Mouse (Mus musculus) right cerebral cortex, postnatal 36 days (tissue): ENCODE measurements at regions not wholly inside any gene's neighbourhood (a gene's known extent, or its start where the extent isn't known, plus 50 kb on each side); places are given as distances from the start of the nearest gene placed in this dataset.
"Not testable (repeated sequence)": the region's sequence is repeated elsewhere in the genome, so short reads cannot be mapped to it uniquely, and the experiment has no call there.

Source experiments
- DNase-seq, 2 experiments: peaks; one replicate each; pipeline ENCODE4 v3.0.0; 2022; ENCODE audit warnings: low spot score in 2 of 2, mixed read lengths in 1 of 2

DNA sequence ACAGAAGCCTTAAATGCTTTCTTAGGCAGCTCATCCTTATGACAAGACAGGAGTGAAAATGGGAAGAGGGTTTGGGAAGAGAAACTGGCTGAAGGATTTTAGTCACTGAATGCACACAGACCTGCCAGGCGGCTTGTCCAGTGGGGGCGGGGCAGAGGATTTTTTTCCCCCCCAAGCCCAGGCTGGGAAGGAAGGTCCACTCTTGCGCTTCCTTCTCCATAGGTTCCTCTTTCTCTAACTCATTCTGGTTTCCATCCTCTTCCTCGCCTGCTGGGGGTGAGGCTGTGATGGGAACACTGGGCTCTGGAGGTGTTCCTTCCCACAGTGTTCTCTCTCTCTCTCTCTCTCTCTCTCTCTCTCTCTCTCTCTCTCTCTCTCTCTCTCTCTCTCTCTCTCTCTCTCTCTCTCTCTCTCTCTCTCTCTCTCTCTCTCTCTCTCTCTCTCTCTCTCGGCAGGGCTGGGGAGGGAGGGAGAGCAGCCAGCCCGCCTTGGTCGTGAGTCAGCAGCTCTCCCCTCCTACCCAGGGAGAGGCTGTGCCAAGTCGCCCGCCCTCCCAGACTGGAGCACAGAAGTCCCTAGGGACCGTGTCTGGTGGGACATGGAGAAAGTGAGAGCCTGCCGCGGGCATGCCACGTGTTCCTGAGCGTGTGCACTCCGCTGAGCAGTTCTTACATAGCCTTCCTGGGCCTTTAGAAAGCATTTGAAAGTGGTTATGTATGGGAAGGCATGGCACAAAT lies 150.0 kb downstream of the Kcnrg start:
- peak; percentile 74 to 76 for DNase-seq

DNA sequence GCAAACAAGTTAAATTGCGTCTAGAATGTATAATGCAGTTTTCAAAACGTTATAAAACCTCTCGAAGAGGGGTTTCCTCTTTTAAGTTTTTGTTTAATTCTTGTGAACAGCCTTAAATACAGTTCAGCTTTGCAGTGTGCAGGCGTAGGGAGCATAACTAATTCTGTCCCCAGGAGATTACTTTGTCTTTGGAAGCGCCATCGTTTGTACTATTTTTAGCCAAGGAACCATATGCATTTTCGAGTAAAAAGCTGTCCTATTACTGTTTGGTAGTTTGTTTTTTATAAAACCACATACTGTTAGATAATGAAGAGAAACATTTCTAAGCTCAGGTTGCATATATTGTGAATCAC lies 150.5 kb downstream of the Kcnrg start:
- no peak for DNase-seq

DNA sequence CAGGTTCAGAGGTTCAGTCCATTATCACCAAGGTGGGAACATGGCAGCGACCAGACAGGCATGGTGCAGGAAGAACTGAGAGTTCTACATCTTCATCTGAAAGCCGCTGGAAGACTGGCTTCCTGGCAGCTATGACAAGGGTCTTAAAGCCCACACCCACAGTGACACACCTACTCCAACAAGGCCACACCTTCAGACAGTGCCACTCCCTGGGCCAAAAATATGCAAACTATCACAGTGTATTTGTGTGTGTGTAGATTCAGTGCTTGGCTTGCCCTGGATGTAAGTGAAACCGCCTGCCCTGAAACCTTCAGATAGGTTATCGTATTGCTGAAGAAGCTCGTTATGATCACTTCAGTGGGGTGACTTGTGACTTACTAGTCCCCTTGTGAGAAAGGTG lies 151.3 kb downstream of the Kcnrg start:
- DNase-seq, result no peak

DNA sequence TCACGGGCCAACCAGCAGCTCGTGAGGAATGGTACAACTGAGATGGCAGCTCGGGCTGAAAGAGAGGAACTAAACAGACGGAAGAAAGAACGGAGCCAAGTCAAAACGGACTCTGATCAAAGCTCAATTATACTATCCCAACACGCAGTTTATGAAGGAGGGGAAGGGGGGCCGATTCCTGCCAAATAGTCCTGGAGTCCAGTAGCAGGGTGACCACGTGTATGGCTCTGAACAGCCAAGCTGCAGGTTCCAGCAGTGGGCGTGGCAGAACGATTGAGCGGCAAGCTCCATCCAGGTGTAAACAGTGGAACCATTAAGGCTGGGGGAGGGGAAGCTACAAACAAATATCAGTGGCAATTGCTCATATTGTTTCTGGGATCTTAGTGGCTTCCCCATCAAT lies 152.9 kb downstream of the Kcnrg start:
- DNase-seq, result not testable (repeated sequence)

DNA sequence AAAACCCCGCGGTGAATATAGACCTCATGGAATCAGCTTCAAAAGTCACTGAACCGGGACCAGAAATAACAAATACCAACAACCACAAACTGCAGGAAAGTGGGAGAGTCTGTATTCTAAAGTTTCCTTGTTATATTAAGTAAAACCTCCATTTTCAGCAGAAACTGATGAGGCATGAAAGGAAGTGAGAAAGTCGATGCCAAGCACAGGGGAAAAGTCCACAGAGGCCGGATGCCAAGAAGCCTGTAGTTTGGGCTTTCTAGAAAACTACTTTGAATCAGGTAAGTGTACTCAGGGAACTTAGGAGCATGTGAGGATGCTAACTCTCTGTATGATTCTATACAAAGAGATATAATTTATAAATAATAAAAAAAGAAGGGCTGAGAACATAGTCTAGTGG lies 154.8 kb downstream of the Kcnrg start:
- DNase-seq, result no peak

DNA sequence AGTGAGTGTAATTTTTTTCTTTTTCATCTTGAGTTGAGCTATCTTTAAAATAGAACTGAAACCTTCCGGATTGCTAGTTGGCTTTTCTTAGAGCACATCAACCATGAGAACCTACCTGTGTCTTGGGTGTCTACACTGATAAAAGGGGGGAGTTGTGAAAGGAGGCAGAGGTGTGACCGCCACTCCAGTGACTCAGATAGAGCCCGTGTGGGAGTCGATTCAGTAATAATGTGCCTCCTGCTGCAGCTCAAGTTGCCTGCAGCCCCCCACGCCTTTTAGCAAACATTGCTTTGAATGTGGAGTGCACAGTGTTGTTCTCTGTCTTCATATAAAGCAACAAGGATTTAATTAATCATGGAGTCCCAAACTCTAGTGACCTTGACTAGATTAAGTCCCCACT lies 162.6 kb downstream of the Kcnrg start:
- peak in 1 of 2 experiments; percentile 18 for DNase-seq

DNA sequence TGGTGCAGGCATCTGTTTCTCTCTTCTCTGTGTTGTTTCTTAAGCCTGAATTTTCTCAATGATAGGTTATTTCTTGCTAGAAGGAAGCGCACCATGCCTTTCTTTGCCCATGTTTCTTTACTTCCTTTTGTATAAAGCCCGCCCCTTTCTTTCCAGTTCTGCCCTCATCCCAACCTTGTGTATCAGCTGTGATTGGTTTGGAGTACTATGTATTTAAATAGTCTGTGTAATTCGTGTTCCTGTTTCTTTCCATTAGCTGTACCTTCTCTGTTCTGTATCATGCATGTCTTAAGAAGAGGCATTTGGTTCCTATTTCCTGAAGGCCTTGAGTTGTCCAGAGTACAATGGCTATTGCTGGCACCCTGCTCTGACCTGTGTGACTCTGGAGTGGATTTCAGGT lies 166.9 kb downstream of the Kcnrg start:
- no peak for DNase-seq

DNA sequence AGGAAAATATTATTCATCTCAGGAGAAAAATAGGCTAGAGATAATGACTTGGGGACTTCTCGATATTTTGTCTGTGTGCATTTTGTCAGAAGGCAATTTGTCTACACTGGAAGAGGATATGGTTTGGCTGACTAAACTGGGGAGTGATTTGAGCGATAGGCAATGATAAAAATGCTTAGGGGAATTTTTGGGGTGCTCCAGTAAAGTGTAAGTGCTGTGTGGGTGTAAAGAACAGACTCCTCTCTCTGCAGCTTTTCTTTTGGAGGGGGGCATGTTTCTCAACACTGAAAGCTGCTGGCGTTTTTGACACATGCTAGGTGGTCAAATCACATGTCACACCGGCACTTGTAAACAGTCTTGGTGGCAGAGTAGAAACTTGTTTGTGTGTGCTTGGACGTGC lies 171.4 kb downstream of the Kcnrg start:
- no peak for DNase-seq

DNA sequence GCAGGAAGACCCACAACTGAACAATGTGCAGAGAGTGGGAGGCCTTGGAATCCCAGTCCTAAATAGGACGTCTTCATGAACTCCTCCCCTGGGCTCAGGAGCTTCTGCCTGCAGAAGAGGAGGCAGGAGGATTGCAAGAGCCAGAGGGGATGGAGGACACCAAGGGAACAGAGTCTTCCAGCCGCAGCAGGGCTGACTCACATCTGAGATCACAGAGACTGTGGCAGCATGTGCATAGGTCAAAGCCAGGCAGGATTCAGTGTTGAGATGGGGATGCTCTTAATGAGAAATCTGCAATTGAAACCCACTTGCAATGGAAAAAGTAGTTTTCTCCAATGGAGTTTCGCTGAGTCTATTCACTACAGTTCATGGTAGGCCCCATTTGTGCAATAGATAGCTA lies 175.9 kb downstream of the Kcnrg start:
- DNase-seq, result no peak

DNA sequence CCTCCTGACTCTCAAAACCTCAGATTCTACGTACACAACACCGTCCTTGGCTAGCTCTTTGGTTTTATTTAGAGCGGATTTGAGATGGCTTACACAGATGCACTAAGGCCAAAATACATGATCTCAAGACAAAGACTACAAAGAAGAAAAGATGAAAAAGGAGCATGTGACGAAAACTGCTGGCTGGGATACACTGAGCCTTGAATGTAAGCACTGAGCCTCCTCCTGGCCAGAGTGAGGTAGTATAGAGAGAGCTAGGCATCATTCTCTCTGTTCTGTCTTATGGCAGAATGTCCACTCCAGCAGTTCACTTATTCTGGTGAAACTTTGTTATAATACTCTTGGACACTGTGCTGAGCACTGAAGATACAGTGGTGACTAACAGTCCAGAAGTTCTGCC lies 177.4 kb downstream of the Kcnrg start:
- no peak for DNase-seq

DNA sequence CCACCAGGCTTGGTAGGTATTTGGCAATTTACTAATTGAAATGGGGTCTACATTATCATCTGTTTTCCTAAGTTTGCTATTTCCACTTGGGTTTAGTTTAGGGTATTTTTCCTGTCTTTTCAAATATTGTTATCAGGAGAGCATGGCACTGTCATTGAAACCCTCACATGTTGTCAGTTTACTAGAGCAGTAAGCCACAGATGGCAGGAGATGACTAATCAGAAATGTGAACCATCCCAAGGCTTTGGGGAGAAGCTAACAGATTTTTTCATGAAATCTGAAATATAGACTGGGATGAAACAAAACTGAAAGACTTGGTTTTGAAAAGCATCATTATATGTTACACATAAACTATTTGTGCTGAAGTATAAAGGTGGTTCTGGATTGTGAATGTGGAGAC lies 178.8 kb downstream of the Kcnrg start:
- DNase-seq, result no peak

DNA sequence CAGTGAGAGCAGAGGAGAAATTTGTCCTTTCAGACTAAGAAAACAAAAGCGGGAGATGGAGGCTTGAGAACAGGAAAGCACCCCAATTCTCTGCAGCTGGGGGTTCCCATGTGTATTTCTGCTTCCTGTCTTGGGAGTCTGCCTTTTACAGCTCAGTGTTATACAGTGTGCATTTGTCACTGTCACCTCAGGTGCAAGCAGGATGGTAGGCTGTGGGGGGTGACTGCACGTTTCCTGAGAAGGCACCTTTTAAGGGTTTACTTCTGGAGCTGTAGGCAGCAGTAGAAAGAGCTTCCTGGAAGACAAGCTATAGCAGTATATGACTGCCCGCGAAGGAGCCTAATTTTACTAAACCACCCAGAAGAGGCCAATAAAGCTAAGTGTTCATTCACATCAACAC lies 180.5 kb downstream of the Kcnrg start:
- DNase-seq, result no peak

DNA sequence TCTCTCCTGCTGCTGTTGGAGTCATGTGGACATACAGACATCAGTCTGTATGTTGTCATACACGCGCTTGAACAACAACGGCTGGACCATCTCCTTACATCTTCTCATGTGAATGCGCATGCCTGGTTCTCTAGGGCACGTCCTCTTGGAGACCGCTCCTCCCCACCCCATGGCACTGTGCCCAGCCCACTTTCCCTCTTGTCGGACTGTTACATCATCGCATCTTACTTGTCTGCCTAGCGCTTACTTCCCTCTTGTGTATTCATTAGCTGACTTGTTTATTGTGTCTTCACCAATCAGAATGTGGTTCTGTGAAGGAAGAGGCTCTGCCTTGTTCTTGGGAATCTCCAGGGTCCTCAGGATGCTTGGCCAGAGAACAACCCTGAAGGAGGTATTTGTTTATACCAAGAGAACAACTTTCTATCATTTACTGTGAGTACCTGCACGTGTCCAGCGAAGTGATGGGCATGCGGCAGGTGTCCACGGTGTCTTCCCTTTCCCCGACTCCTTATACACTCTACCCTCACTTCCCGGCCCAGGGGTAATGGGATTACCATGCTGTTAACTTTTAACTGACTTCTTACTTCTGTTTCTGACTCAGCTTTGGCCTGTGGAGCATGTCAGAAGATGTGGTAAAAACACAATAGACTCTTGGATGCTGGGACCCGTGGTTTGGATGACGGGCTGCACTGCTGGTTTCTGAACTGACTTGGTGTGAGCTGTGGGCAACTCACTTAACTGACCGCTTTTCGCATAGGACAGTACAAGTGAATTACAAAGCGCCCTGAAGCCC lies 181.9 kb downstream of the Kcnrg start:
- peak in 1 of 2 experiments; percentile 12 for DNase-seq

DNA sequence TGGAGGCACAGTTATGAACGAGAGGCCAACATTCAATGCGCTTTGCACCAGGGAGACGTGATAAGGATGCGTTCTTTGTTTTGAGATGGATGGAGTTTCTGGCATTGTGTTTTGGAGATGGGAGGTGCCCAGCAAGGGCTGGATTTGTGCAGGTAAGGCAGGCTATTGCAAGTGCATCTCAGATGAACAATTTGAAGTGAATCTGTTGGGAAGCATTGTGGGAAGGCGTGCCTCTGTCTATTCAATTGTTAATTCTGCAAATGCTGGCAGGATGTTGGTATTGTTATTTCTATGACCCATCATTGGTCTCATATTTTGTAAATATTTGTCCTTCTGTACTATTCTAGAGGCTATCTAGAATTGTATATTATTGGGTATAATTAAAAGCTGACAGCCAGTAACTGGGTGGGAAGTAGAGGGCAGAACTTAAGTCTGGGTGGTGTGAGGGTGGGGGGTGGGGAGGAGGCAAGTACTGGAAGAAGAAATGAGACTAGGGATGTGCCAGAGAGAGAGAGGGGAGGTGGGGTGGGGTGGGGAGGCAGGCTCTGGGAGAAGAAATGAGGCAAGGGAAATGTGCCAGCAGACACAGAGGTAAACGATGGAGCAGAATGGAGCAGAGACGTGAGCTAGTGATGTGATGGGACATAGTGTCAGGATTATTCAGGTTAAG lies 188.9 kb downstream of the Kcnrg start:
- no peak for DNase-seq

DNA sequence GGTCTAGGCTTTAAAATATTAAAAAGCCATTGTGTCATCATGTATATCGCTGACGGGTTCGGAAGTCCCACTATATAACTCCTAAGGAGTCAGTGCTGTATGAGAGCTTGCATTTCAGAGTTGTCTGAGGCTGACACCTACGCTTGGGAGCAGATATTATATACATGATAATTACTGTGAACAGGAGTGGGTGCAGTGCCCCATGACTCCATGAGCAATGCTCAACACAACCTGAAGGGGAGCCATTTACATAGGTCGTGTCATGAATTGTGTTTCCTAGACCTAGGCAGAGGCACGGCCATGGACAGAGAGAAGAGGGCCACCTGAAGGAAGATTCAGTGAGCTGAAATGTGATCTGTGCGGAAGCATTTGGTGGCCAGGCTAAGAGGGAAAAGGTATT lies 189.4 kb downstream of the Kcnrg start:
- DNase-seq, result no peak

DNA sequence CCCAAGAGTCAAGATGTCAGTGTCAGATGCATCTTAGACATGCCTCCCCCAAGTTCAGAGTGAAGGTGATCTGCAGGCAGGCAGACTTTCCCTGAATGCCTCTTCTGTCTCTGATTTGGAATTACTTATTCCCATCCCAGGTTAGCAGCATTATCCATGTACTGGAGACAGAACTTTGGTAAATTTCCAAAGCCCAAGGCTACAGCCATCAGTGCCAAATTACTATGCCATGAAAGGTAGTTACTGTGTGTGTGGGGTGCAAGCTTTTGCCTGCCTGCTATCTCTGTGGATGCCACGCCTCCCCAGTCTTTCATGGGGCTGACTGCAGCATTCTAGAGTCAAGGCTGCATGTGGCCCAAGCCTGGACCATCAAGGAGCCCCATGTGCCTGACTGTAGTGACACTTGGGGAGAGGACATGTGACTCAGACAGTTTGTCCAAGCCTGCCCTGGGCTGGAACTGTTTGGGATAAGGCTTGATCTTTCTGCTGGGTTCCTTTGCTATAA lies 196.2 kb downstream of the Kcnrg start:
- no peak for DNase-seq

DNA sequence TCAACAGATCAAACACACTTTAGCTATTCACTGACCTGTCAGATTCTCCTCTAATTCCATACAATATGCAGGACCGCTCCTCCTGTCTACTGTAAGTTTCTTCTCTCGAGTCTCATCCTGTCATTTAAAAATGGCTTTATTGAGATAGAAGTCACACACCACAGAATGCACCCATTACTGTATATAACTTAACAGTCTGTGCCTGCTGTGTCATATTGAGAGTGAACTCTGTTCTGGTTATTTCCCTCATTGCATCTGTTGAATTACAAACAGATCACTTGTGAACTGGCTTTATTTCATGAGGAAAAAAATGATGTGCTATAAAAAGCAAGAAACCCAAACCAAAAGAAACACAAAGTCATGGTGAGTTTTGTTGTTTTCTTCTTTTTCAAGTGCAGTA lies 198.2 kb downstream of the Kcnrg start:
- no peak for DNase-seq

DNA sequence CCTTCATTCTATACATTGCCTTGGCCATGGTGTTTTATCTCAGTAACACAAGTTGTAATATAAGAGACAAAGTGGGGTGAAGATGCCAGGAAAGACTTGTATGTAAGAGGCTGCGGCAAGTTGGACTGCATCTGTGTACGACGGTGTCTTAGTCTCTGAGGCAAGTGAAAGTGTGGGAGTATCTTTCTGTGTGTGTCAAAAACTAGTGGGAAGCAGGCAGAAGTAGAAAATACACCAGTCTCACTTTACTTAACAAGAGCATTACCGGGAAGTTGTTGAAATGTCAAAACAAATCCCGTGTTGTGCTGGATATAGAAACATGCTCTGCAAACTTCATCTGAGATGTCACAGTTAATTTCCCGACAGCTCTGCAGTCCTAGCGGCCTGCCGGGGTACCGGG lies 200.9 kb downstream of the Kcnrg start:
- peak in 1 of 2 experiments; percentile 16 for DNase-seq

DNA sequence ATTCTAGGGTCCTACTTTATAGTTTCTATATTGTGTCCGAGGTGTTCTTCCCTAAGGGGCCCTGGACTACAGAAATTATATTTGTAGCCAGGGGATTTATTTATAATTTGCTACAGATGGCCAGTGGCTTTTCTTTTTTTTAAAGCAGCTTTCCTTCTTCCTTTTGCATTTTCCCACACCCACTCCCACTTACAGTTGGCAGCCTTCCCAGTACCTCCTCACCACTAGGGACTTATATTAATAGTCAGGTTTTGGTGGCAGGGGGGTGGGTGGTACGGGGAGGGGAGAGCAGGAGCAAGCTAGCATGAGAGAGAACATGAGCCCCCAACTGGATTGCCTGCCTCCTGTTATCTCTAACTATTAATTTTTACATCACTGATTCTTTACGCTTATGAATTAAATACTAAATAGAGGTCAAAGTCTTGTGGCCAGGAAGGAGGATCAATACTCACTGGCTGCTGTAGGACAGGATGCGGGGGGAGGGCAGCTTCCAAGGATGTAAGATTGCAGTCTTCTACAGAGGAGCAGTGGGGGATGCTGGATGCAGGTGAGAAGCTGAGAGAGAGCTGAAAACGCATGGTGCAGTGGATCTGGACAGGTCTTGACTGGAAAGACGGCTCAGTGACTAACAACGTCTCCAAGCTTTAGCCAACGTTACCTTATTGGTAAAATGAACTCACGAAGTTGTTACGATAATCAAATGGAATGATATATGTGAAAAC lies 202.6 kb downstream of the Kcnrg start:
- peak; percentile 21 to 29 for DNase-seq

DNA sequence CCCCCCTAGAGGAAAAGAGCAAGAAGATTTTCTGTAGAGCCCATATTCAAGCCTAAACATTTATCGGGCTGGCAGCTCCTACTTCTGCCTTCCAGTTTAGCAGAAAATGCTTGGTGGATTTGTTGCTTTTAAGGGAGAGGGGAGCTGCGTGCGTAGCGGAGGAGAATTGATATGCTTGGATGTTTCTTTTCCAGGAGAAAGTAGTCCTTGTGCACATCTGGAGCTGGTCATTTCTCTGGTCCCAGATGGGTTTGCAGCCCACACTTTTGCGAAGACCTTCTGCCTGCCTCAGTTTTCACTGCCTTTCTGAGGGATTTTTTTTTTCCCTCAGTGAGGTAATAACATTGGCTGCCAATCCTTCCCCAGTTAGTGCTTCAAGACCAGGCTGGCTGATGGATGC lies 203.6 kb downstream of the Kcnrg start:
- DNase-seq, result no peak

DNA sequence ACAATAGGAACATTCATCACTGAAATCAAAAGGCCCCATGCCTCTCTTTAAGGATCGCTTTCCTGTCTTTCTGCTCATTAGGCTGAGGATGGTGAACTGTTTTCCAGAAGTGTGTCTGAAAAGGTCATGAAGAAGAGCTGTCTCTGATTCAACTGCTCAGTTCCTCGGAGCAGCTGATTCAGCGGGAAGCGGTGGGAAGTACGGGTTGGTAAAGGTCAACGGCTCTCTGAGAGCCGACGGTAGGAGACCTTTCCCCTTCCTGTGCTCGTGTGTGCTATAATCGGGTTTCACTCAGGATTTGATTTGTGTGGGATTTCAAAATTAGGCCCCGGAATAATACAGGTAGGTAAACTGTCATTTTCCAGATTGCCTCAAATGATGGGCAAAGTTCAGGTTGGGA lies 210.5 kb downstream of the Kcnrg start:
- no peak for DNase-seq

DNA sequence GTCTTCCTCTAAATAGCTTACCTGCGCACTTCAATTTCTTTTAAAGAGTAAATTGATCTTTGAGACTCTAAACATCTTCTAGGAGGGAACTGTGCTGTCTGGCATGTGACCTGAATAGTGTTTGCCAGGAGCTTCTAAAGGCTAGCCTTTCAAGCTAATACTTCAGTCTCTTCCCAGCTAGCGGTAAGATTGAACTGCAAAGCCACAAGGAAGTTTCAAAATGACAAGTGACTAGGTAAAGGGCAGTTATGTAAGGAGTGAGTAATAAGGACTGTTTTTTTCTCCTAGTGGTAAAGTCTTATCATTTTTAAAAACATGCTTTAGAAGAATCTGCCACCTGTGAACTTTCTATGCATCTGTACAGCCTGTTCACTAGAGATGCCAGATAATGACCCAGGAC lies 211.1 kb downstream of the Kcnrg start:
- no peak for DNase-seq
